Mouse (Mus musculus): ENCODE data around the gene Slc41a2. TPM values are rescaled to one million over a fixed set of nuclear protein-coding genes. Genes with fewer than 3 reads are reported as not detected.

The Slc41a2 gene
- polyA plus RNA-seq, 1 experiment from 2014 or later = 0.97 TPM

DNA sequence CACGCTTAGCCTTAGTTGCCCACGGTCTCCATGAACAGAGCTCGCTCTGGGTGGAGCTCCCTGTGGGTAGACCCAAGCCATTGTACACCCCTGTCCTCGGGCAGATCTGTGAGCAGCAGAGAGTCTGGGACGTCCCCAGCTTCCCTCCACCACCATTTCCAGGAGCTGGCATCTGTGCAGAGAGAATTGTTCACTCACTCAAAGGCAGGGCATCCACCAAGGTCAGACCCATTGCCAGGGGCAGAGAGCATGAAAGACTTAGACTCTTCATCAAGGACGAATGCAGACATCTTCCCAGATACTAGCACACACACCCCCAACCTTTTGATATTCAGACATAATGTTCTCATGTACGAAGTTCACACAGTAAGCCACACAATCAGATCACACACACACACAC, 136.2 kb downstream of the Slc41a2 start:
- no peak for ATAC-seq (ENCODE audit: insufficient read depth, low FRiP score, low TSS enrichment)
- Histone ChIP-seq H3K4me2 (ENCODE audit: low read depth) (no peak overlapping the region), H3K4me1 (ENCODE audit: control insufficient read depth, insufficient read depth, low read length) (no peaks in the 10 kb centered on the region), H3K9me3 (ENCODE audit: control insufficient read depth, low read length) (no peaks in the 10 kb centered on the region), H3K4me3 (ENCODE audit: low read depth, low read length) (no peak overlapping the region), H3K27me3 (ENCODE audit: control insufficient read depth, insufficient read depth, low read length) (no peaks in the 10 kb centered on the region), H3K36me3 (ENCODE audit: control insufficient read depth, insufficient read depth, low read length) (no peaks in the 10 kb centered on the region), H3K27ac (ENCODE audit: low read depth, low read length) (no peak overlapping the region), H3K9ac (ENCODE audit: low read length) (no peak overlapping the region)
- DNase-seq (ENCODE audit: low spot score) = no peak
- 93% methylated on average over 7 of the region's 7 CpGs for WGBS

DNA sequence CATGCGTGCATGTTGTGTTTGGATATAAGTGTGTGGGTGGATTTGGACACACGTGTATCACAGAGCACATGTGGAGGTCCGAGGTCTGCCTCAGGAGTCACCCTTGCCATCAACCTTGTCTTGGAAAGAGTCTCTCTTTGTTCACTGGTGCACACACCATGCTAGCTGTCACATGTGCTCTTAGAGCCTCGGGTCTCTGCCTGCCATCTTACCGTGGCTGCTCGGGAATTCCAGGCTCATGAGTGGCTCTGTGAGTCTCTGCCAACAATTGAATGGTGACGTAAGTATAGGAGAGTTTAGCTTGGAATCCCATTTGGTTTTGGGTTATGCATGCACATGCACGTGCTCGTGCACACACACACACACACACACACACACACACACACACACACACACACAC, 138.4 kb downstream of the Slc41a2 start:
- no peaks in the 10 kb centered on the region for H3K27me3 ChIP-seq (ENCODE audit: control insufficient read depth, insufficient read depth, low read length)
- H3K4me2 ChIP-seq (ENCODE audit: low read depth) = no peak overlapping the region
- H3K36me3 ChIP-seq (ENCODE audit: control insufficient read depth, insufficient read depth, low read length) = no peaks in the 10 kb centered on the region
- WGBS = 93% methylated on average over 9 of the region's 9 CpGs
- H3K4me1 ChIP-seq (ENCODE audit: control insufficient read depth, insufficient read depth, low read length) = no peaks in the 10 kb centered on the region
- H3K9ac ChIP-seq (ENCODE audit: low read length) = no peak overlapping the region
- ATAC-seq (ENCODE audit: insufficient read depth, low FRiP score, low TSS enrichment) = no peak
- no peaks in the 10 kb centered on the region for H3K9me3 ChIP-seq (ENCODE audit: control insufficient read depth, low read length)
- no peak for DNase-seq (ENCODE audit: low spot score)
- H3K27ac ChIP-seq (ENCODE audit: low read depth, low read length) = no peak overlapping the region
- H3K4me3 ChIP-seq (ENCODE audit: low read depth, low read length) = no peak overlapping the region

DNA sequence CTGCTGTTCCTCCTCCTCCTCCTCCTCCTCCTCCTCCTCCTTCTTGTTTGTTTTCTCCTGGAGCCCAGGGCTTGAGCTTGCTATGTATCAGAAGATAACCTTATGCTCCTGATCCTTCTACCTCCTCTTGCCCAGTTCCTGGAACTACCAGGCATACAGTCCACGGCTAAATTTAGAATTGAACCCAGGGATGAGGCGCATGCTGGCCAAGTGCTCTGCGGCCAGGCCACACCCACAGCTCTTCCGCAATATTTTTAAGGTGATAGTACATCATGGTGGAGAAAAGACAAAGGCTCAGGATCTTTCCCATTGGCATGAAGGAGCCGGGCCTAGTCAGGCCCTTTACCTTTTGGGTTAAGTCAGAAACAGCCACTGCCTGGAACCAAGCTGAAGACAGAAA, 139.0 kb downstream of the Slc41a2 start:
- 94% methylated on average over 5 of the region's 5 CpGs for WGBS
- Histone ChIP-seq H3K36me3 (ENCODE audit: control insufficient read depth, insufficient read depth, low read length) (no peaks in the 10 kb centered on the region), H3K9me3 (ENCODE audit: control insufficient read depth, low read length) (no peaks in the 10 kb centered on the region), H3K27ac (ENCODE audit: low read depth, low read length) (no peak overlapping the region), H3K4me2 (ENCODE audit: low read depth) (no peak overlapping the region), H3K9ac (ENCODE audit: low read length) (no peak overlapping the region), H3K27me3 (ENCODE audit: control insufficient read depth, insufficient read depth, low read length) (no peaks in the 10 kb centered on the region), H3K4me1 (ENCODE audit: control insufficient read depth, insufficient read depth, low read length) (no peaks in the 10 kb centered on the region), H3K4me3 (ENCODE audit: low read depth, low read length) (no peak overlapping the region)
- DNase-seq (ENCODE audit: low spot score) (no peak), ATAC-seq (ENCODE audit: insufficient read depth, low FRiP score, low TSS enrichment) (no peak)

DNA sequence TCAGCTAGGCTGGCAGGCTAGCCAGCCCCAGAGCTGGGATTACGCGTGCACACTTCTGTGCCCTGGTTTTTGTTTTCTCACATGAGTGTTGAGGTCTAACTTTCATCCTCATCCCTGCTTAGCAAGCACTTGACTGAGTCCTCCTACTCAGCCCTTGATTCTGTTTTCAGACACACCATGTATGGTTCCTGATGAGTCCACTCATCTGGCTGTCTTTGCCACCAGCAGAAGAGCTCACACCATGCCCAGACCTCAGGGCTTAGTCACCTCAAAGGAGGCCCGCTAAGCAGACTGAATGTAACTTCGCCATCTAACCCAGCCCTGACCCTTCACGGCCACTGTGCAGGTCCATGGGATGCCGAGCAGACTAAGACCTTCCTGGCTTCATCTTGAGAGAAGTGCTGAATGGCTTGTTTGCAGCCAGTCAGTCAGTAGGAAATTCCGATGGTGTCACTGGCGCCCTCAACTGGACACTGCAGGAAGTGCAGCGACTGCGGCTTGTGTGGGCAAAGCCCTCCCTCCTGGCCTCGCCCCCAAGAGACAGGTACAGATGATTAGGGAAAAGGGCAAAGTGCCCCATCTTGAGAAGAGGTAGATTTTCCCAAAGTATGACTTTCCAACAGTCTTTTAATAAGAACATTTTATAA, 139.9 kb downstream of the Slc41a2 start:
- Histone ChIP-seq H3K4me1 (ENCODE audit: control insufficient read depth, insufficient read depth, low read length) (no peaks in the 10 kb centered on the region), H3K4me3 (ENCODE audit: low read depth, low read length) (no peak overlapping the region), H3K36me3 (ENCODE audit: control insufficient read depth, insufficient read depth, low read length) (no peaks in the 10 kb centered on the region), H3K27ac (ENCODE audit: low read depth, low read length) (no peak overlapping the region), H3K9ac (ENCODE audit: low read length) (no peak overlapping the region), H3K4me2 (ENCODE audit: low read depth) (no peak overlapping the region), H3K27me3 (ENCODE audit: control insufficient read depth, insufficient read depth, low read length) (no peaks in the 10 kb centered on the region), H3K9me3 (ENCODE audit: control insufficient read depth, low read length) (no peaks in the 10 kb centered on the region)
- ATAC-seq (ENCODE audit: insufficient read depth, low FRiP score, low TSS enrichment) (no peak), DNase-seq (ENCODE audit: low spot score) (peak; percentile 75)
- WGBS = 48% methylated on average over 11 of the region's 11 CpGs

DNA sequence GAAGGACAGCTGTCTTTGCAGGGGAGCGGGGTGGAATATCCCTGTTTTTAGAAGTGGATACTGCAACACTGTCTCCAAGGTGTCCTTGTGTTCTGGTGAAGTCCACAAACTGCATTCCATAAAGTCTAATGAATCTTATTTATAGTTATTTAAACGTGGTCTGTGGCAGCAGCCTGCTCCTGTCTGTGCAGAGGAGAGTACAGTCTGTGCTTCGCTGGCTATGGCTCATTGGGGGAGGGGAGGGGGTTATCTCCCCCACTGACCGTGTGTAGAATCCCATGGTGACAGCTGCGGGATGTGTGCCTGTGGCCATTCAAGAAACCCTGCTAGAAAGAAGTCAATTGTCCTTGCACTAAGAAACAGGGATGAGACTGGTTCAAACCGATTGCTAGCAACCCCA, 145.7 kb downstream of the Slc41a2 start:
- H3K4me3 ChIP-seq (ENCODE audit: low read depth, low read length) = no peak overlapping the region
- H3K27ac ChIP-seq (ENCODE audit: low read depth, low read length) = no peak overlapping the region
- ATAC-seq (ENCODE audit: insufficient read depth, low FRiP score, low TSS enrichment) (no peak), DNase-seq (ENCODE audit: low spot score) (no peak)
- no peaks in the 10 kb centered on the region for H3K36me3 ChIP-seq (ENCODE audit: control insufficient read depth, insufficient read depth, low read length)
- WGBS = 58% methylated on average over 6 of the region's 6 CpGs
- H3K27me3 ChIP-seq (ENCODE audit: control insufficient read depth, insufficient read depth, low read length) = no peaks in the 10 kb centered on the region
- no peaks in the 10 kb centered on the region for H3K9me3 ChIP-seq (ENCODE audit: control insufficient read depth, low read length)
- H3K9ac ChIP-seq (ENCODE audit: low read length) = no peak overlapping the region
- 0 out of 2 replicates have a peak, but pooled peaks cover 2% of the 10 kb centered on the region for H3K4me1 ChIP-seq (ENCODE audit: control insufficient read depth, insufficient read depth, low read length)
- H3K4me2 ChIP-seq (ENCODE audit: low read depth) = no peak overlapping the region

DNA sequence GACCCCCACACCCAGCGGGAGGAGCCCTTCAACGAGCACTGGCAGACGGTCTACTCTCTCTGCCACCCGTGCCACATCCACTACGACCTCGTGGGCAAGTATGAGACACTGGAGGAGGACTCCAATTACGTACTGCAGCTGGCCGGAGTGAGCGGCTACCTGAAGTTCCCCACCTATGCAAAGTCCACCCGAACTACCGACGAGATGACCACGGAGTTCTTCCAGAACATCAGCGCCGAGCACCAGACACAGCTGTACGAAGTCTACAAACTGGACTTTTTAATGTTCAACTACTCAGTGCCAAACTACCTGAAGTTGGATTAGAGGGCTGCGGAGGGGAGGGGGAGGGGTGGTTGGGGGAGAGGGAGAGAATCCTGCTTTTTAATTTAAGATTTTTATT, 146.2 kb downstream of the Slc41a2 start:
- no peak overlapping the region for H3K4me3 ChIP-seq (ENCODE audit: low read depth, low read length)
- no peak overlapping the region for H3K9ac ChIP-seq (ENCODE audit: low read length)
- H3K9me3 ChIP-seq (ENCODE audit: control insufficient read depth, low read length) = no peaks in the 10 kb centered on the region
- WGBS = 97% methylated on average over 17 of the region's 17 CpGs
- H3K4me2 ChIP-seq (ENCODE audit: low read depth) = no peak overlapping the region
- H3K36me3 ChIP-seq (ENCODE audit: control insufficient read depth, insufficient read depth, low read length) = no peaks in the 10 kb centered on the region
- 0 out of 2 replicates have a peak, but pooled peaks cover 2% of the 10 kb centered on the region for H3K4me1 ChIP-seq (ENCODE audit: control insufficient read depth, insufficient read depth, low read length)
- DNase-seq (ENCODE audit: low spot score) (no peak), ATAC-seq (ENCODE audit: insufficient read depth, low FRiP score, low TSS enrichment) (no peak)
- no peaks in the 10 kb centered on the region for H3K27me3 ChIP-seq (ENCODE audit: control insufficient read depth, insufficient read depth, low read length)
- no peak overlapping the region for H3K27ac ChIP-seq (ENCODE audit: low read depth, low read length)

DNA sequence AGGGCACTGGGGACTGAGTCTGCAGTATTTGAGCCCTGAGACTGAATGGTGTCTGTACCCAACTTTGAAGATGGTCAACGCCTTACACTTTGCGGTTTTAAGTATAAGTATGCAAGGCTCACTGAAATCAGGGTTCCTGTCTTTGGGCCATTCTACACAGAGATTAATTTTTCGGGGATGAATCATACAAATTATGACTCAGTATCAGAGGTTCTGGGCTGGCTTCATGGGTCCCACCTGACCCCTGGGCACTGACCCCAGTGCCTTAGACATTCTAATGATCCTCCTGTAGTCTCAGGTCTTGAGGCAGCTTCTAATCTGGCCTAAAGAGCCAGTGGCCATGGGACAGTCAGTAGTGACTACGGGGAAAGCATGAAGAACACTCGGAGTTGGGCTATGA, 148.6 kb downstream of the Slc41a2 start:
- no peak for ATAC-seq (ENCODE audit: insufficient read depth, low FRiP score, low TSS enrichment)
- H3K36me3 ChIP-seq (ENCODE audit: control insufficient read depth, insufficient read depth, low read length) = no peaks in the 10 kb centered on the region

DNA sequence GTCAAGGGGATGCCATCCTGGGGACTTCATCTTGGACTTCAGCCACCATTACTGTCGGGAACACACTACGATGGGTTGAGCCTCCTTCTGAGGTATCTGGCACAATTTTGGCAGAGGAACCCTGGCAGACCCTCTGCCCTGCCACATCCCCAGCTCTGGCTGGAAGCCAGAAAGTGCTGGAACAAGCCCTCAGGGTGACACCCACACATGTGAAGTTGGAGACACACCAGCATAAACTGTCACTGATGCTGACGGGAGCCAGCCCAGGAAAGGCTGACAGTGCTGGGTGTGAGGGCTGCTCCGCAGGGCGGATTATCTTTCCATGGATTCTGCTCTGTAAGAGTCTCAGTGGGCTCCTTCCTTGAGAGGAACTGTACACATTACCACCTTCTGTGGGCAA, 150.7 kb downstream of the Slc41a2 start:
- H3K4me2 ChIP-seq (ENCODE audit: low read depth) = no peak overlapping the region
- no peak overlapping the region for H3K4me3 ChIP-seq (ENCODE audit: low read depth, low read length)
- no peaks in the 10 kb centered on the region for H3K9me3 ChIP-seq (ENCODE audit: control insufficient read depth, low read length)
- 78% methylated on average over 5 of the region's 5 CpGs for WGBS
- H3K9ac ChIP-seq (ENCODE audit: low read length) = no peak overlapping the region
- H3K27ac ChIP-seq (ENCODE audit: low read depth, low read length) = no peak overlapping the region
- ATAC-seq (ENCODE audit: insufficient read depth, low FRiP score, low TSS enrichment) = no peak
- no peaks in the 10 kb centered on the region for H3K27me3 ChIP-seq (ENCODE audit: control insufficient read depth, insufficient read depth, low read length)
- peaks cover 2% of the 10 kb centered on the region; the same call in 1 of the 2 replicates for H3K4me1 ChIP-seq (ENCODE audit: control insufficient read depth, insufficient read depth, low read length)
- H3K36me3 ChIP-seq (ENCODE audit: control insufficient read depth, insufficient read depth, low read length) = no peaks in the 10 kb centered on the region
- DNase-seq (ENCODE audit: low spot score) = no peak

More for the DNA sequence above, 148.6 kb downstream of the Slc41a2 start:
- 0 out of 2 replicates have a peak, but pooled peaks cover 2% of the 10 kb centered on the region for H3K4me1 ChIP-seq (ENCODE audit: control insufficient read depth, insufficient read depth, low read length)
- no peak overlapping the region for H3K4me2 ChIP-seq (ENCODE audit: low read depth)
- no peaks in the 10 kb centered on the region for H3K9me3 ChIP-seq (ENCODE audit: control insufficient read depth, low read length)
- no peak for DNase-seq (ENCODE audit: low spot score)
- WGBS = 95% methylated on average over 5 of the region's 5 CpGs
- no peak overlapping the region for H3K27ac ChIP-seq (ENCODE audit: low read depth, low read length)
- H3K27me3 ChIP-seq (ENCODE audit: control insufficient read depth, insufficient read depth, low read length) = no peaks in the 10 kb centered on the region
- H3K4me3 ChIP-seq (ENCODE audit: low read depth, low read length) = no peak overlapping the region
- H3K9ac ChIP-seq (ENCODE audit: low read length) = no peak overlapping the region

DNA sequence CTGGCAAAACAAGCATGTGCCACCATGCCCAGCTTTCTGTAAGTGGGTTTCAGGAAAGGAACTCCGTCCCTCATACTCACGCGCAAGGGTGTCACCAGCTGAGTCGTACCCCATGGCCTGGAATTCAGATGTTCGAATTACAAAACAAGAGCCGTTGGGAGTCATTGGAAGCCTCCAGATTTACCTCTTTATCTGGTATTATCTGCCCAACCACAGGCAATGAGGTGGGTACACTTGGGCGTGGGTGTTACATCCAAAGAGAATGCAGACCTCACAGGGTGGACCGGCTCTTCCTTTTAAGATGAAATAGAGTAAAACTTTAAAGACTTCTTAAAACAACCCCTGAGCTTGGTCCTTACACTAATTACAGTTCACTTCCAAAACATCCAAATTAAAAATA, 151.5 kb downstream of the Slc41a2 start:
- H3K9me3 ChIP-seq (ENCODE audit: control insufficient read depth, low read length) = no peaks in the 10 kb centered on the region
- no peaks in the 10 kb centered on the region for H3K27me3 ChIP-seq (ENCODE audit: control insufficient read depth, insufficient read depth, low read length)
- no peak overlapping the region for H3K4me3 ChIP-seq (ENCODE audit: low read depth, low read length)
- no peak overlapping the region for H3K27ac ChIP-seq (ENCODE audit: low read depth, low read length)
- peaks cover 2% of the 10 kb centered on the region; the same call in 1 of the 2 replicates for H3K4me1 ChIP-seq (ENCODE audit: control insufficient read depth, insufficient read depth, low read length)
- WGBS = 89% methylated on average over 8 of the region's 8 CpGs
- no peak overlapping the region for H3K9ac ChIP-seq (ENCODE audit: low read length)
- no peak for DNase-seq (ENCODE audit: low spot score)
- H3K36me3 ChIP-seq (ENCODE audit: control insufficient read depth, insufficient read depth, low read length) = no peaks in the 10 kb centered on the region
- no peak for ATAC-seq (ENCODE audit: insufficient read depth, low FRiP score, low TSS enrichment)
- H3K4me2 ChIP-seq (ENCODE audit: low read depth) = no peak overlapping the region

Measured in neural tube, embryonic 11.5 days (tissue).